26 mouse cellular contexts compared by ENCODE assay signal in the genomic region with DNA sequence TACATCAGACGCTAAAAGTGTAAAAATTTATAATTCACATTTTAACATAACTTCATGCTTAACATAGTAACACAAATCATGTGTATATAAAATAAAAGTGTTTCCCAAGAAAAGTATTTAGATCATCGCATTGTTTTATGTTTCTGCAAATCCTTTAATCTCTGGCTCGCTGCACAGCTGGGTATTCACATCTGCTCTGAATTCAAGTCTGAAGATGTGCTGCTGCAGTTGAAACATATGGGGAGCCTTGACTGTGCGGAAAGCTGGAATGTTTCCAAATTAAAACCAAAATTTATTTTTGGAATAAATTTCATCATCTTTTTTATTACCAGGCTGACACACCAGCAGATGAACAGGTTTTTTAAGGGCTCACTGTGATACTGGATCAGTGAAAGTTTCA.
DNase-seq lines count a peak whose midpoint lies in the region; ATAC-seq lines count a peak whose summit lies in the region.
"Had no signal": no experiment of that assay in that cellular context is flagged by ENCODE, and none has a peak within 500 bp of the region (broad histone marks: within the 10 kb centered on the region; RNA-seq: fewer than 3 reads in every experiment).

No protein-coding gene starts in this region.

- peak; percentile 52; the same call in 1 of the 2 replicates for ATAC-seq in forebrain, embryonic 14.5 days
- ATAC-seq in forebrain, embryonic 15.5 days (replicated peaks), result no peak
- ATAC-seq in limb, embryonic 13.5 days (ENCODE audit: low FRiP score, low read depth), result peak; percentile 17; the same call in 1 of the 2 replicates
- ATAC-seq: hindbrain, postnatal 0 days; inflammation-experienced regulatory T-cells, adult 6 months; intestine, embryonic 16.5 days; Patski had no signal

- H3K36me3 ChIP-seq in forebrain, embryonic 14.5 days (ENCODE audit: control insufficient read depth, insufficient read depth, low read length), result no peaks in the 10 kb centered on the region
- no peaks in the 10 kb centered on the region for H3K36me3 ChIP-seq in forebrain, embryonic 15.5 days
- no peaks in the 10 kb centered on the region for H3K36me3 ChIP-seq in limb, embryonic 13.5 days
- H3K36me3 ChIP-seq in limb, embryonic 10.5 days, result no peaks in the 10 kb centered on the region
- H3K36me3 ChIP-seq: embryonic facial prominence, embryonic 13.5 days; forebrain, embryonic 10.5 days; heart, embryonic 10.5 days; heart, embryonic 13.5 days had no signal

- 82% methylated on average over 4 of the region's 4 CpGs for WGBS in forebrain, embryonic 14.5 days
- WGBS in forebrain, embryonic 15.5 days, result 79% methylated on average over 4 of the region's 4 CpGs
- WGBS in limb, embryonic 13.5 days, result 43% methylated on average over 4 of the region's 4 CpGs
- 76% methylated on average over 4 of the region's 4 CpGs for WGBS in limb, embryonic 10.5 days

- no peak overlapping the region for H3K4me2 ChIP-seq in forebrain, embryonic 14.5 days (ENCODE audit: low read length)
- no peak overlapping the region for H3K4me2 ChIP-seq in forebrain, embryonic 15.5 days (replicated peaks)
- no peak overlapping the region for H3K4me2 ChIP-seq in limb, embryonic 13.5 days (replicated peaks)
- H3K4me2 ChIP-seq: embryonic facial prominence, embryonic 13.5 days; heart, embryonic 13.5 days; hindbrain, embryonic 14.5 days had no signal

- no peak overlapping the region for H3K4me3 ChIP-seq in forebrain, embryonic 14.5 days (ENCODE audit: low read depth, low read length)
- H3K4me3 ChIP-seq in forebrain, embryonic 15.5 days, result no peak overlapping the region
- H3K4me3 ChIP-seq in limb, embryonic 13.5 days, result no peak overlapping the region
- no peak overlapping the region for H3K4me3 ChIP-seq in limb, embryonic 10.5 days
- H3K4me3 ChIP-seq: embryonic facial prominence, embryonic 13.5 days; forebrain, embryonic 10.5 days; heart, embryonic 10.5 days; heart, embryonic 13.5 days had no signal

- H3K4me1 ChIP-seq in forebrain, embryonic 14.5 days (ENCODE audit: control insufficient read depth, insufficient read depth, low read length), result 0 out of 2 replicates have a peak, but pooled peaks cover 2% of the 10 kb centered on the region
- H3K4me1 ChIP-seq in forebrain, embryonic 15.5 days, result peaks cover 5% of the 10 kb centered on the region
- H3K4me1 ChIP-seq in limb, embryonic 13.5 days, result peaks cover 29% of the 10 kb centered on the region
- peaks cover 7% of the 10 kb centered on the region; the same call in 1 of the 2 replicates for H3K4me1 ChIP-seq in limb, embryonic 10.5 days

- H3K27ac ChIP-seq in forebrain, embryonic 14.5 days (ENCODE audit: low read depth, low read length), result no peak overlapping the region
- no peak overlapping the region for H3K27ac ChIP-seq in forebrain, embryonic 15.5 days (replicated peaks)
- no peak overlapping the region for H3K27ac ChIP-seq in limb, embryonic 13.5 days
- no peak overlapping the region for H3K27ac ChIP-seq in limb, embryonic 10.5 days
- H3K27ac ChIP-seq: embryonic facial prominence, embryonic 13.5 days; forebrain, embryonic 10.5 days; heart, embryonic 10.5 days; heart, embryonic 13.5 days; hindbrain, embryonic 14.5 days; hindbrain, postnatal 0 days had no signal

- H3K27me3 ChIP-seq in forebrain, embryonic 14.5 days (replicated peaks; ENCODE audit: control insufficient read depth, insufficient read depth, low read length), result no peaks in the 10 kb centered on the region
- no peaks in the 10 kb centered on the region for H3K27me3 ChIP-seq in forebrain, embryonic 15.5 days
- no peaks in the 10 kb centered on the region for H3K27me3 ChIP-seq in limb, embryonic 13.5 days
- H3K27me3 ChIP-seq in limb, embryonic 10.5 days (ENCODE audit: low read depth, poor library complexity, severe bottlenecking), result no peaks in the 10 kb centered on the region
- H3K27me3 ChIP-seq: embryonic facial prominence, embryonic 13.5 days; heart, embryonic 13.5 days; Patski had no signal

- DNase-seq in forebrain, embryonic 14.5 days (ENCODE audit: low spot score), result no peak
- no peak for DNase-seq in limb, embryonic 10.5 days (ENCODE audit: low spot score)
- DNase-seq in NIH3T3 (ENCODE audit: low read depth), result peak; percentile 12
- no peak for DNase-seq in gastrocnemius, postnatal 10 days
- DNase-seq: adrenal gland, postnatal 10 days; adrenal gland, postnatal 36 days; cerebellum, adult 11 months; cerebellum, adult 2 months; cerebellum, adult 9-11 months; cerebellum, postnatal 25 days; gastrocnemius, postnatal 14 days; heart, adult 18-20 months; heart, postnatal 14 days; heart, postnatal 4 days; kidney, adult 18-20 months had no signal

- H3K9ac ChIP-seq in forebrain, embryonic 14.5 days (ENCODE audit: low read length), result no peak overlapping the region
- H3K9ac ChIP-seq in forebrain, embryonic 15.5 days (replicated peaks), result no peak overlapping the region
- no peak overlapping the region for H3K9ac ChIP-seq in limb, embryonic 13.5 days
- H3K9ac ChIP-seq: embryonic facial prominence, embryonic 13.5 days; heart, embryonic 13.5 days; hindbrain, embryonic 14.5 days had no signal

- H3K9me3 ChIP-seq in forebrain, embryonic 14.5 days (replicated peaks; ENCODE audit: control insufficient read depth, low read length), result no peaks in the 10 kb centered on the region
- H3K9me3 ChIP-seq in forebrain, embryonic 15.5 days, result no peaks in the 10 kb centered on the region
- H3K9me3 ChIP-seq in limb, embryonic 13.5 days, result no peaks in the 10 kb centered on the region
- H3K9me3 ChIP-seq in limb, embryonic 10.5 days (replicated peaks), result no peaks in the 10 kb centered on the region
- H3K9me3 ChIP-seq: embryonic facial prominence, embryonic 13.5 days; forebrain, embryonic 10.5 days; heart, embryonic 10.5 days; heart, embryonic 13.5 days had no signal
